Mouse (Mus musculus) lung, embryonic 16.5 days (tissue): Measurements from ENCODE around the gene Cacna2d1. TPM values are rescaled to one million over a fixed set of nuclear protein-coding genes. Genes with fewer than 3 reads are reported as not detected.

Experiments used
- ATAC-seq: fragments of 200-750 bp; cut with Nextera tagmentation; 2 replicates; pipeline ENCODE4 v1.8.0; 2017; ENCODE audit warnings: low read depth, mild to moderate bottlenecking, moderate library complexity
- H3K27ac ChIP-seq: fragments of 300-500 bp; sonication (generic); 2 replicates; pipeline ENCODE4 v1.5.1; 2014; ENCODE audit warnings: mild to moderate bottlenecking, control low read depth, low read length
- H3K27me3 ChIP-seq: fragments of 300-500 bp; sonication (generic); 2 replicates; pipeline ENCODE4 v1.6.1; 2014; ENCODE audit warnings: low read depth, low read length, mixed read lengths; ENCODE audit not compliant: control insufficient read depth, insufficient read depth
- H3K36me3 ChIP-seq: fragments of 300-500 bp; sonication (generic); 2 replicates; pipeline ENCODE4 v1.6.1; 2014; ENCODE audit warnings: low read length; ENCODE audit not compliant: control insufficient read depth, insufficient read depth
- H3K4me1 ChIP-seq: fragments of 300-500 bp; sonication (generic); replicated peaks from 2 replicates; pipeline ENCODE4 v1.6.1; 2014; ENCODE audit warnings: low read length, mixed read lengths; ENCODE audit not compliant: control insufficient read depth, insufficient read depth
- H3K4me2 ChIP-seq: fragments of 300-500 bp; sonication (generic); 2 replicates; pipeline ENCODE4 v1.6.1; 2014; ENCODE audit warnings: low read depth, low read length, control low read depth
- H3K4me3 ChIP-seq: fragments of 300-500 bp; sonication (generic); 2 replicates; pipeline ENCODE4 v1.5.1; 2014; ENCODE audit warnings: mild to moderate bottlenecking, low read length, control low read depth
- H3K9ac ChIP-seq: fragments of 300-500 bp; sonication (generic); 2 replicates; pipeline ENCODE4 v1.6.1; 2014; ENCODE audit warnings: low read length, control low read depth
- H3K9me3 ChIP-seq: fragments of 300-500 bp; sonication (generic); 2 replicates; pipeline ENCODE4 v1.6.1; 2016; ENCODE audit warnings: low read length; ENCODE audit not compliant: control insufficient read depth
- WGBS: fragments of 180-500 bp; shearing (Covaris S2); extraction: QIAGEN DNeasy Blood & Tissue Kit; methylation state at CpG from one replicate; pipeline ENCODE4 v1.1.7; 2014; 5-methylcytosine and 5-hydroxymethylcytosine counted together
- polyA plus RNA-seq: library from polyadenylated mRNA; unstranded; fragments of >200 nt; fragmentation: Nextera tagmentation; extraction: Ambion mirVana; gene quantifications from 2 replicates; pipeline ENCODE4 v1.2.1, GENCODE M21; 2015

The Cacna2d1 gene
- polyA plus RNA-seq, 1 experiment from 2014 or later = 9.6 TPM

GRCm38 (mm10) chr5:16297170-16297771, 362.8 kb downstream of the Cacna2d1 start:
- H3K9me3 ChIP-seq = no peaks in the 10 kb centered on the region
- no peak overlapping the region for H3K4me3 ChIP-seq
- H3K9ac ChIP-seq = no peak overlapping the region
- no peaks in the 10 kb centered on the region for H3K27me3 ChIP-seq
- no peak for ATAC-seq
- no peaks in the 10 kb centered on the region for H3K36me3 ChIP-seq
- no peak overlapping the region for H3K27ac ChIP-seq
- H3K4me1 ChIP-seq = no peaks in the 10 kb centered on the region
- no peak overlapping the region for H3K4me2 ChIP-seq
- WGBS = 58% methylated on average over 4 of the region's 4 CpGs

GRCm38 (mm10) chr5:16299631-16300030, 365.1 kb downstream of the Cacna2d1 start:
- Histone ChIP-seq H3K36me3 (no peaks in the 10 kb centered on the region), H3K4me2 (no peak overlapping the region), H3K4me1 (no peaks in the 10 kb centered on the region), H3K9ac (no peak overlapping the region), H3K27ac (no peak overlapping the region), H3K4me3 (no peak overlapping the region), H3K9me3 (no peaks in the 10 kb centered on the region), H3K27me3 (no peaks in the 10 kb centered on the region)
- ATAC-seq = no peak
- 78% methylated on average over 6 of the region's 6 CpGs for WGBS

- no peak overlapping the region for H3K9ac ChIP-seq
- H3K27me3 ChIP-seq = no peaks in the 10 kb centered on the region
- no peaks in the 10 kb centered on the region for H3K4me1 ChIP-seq
- H3K9me3 ChIP-seq = no peaks in the 10 kb centered on the region
- no peak overlapping the region for H3K27ac ChIP-seq
- H3K36me3 ChIP-seq = no peaks in the 10 kb centered on the region
- peak; percentile 65 for ATAC-seq
- H3K4me2 ChIP-seq = no peak overlapping the region
- 35% methylated on average over 7 of the region's 7 CpGs for WGBS
- H3K4me3 ChIP-seq = no peak overlapping the region
Measured at GRCm38 (mm10) chr5:16309168-16310006, 374.9 kb downstream of the Cacna2d1 start.

GRCm38 (mm10) chr5:16314242-16314641, 379.8 kb downstream of the Cacna2d1 start:
- Histone ChIP-seq H3K27ac (no peak overlapping the region), H3K9ac (no peak overlapping the region), H3K4me1 (no peaks in the 10 kb centered on the region), H3K36me3 (no peaks in the 10 kb centered on the region), H3K9me3 (no peaks in the 10 kb centered on the region), H3K4me3 (no peak overlapping the region), H3K4me2 (no peak overlapping the region), H3K27me3 (no peaks in the 10 kb centered on the region)
- WGBS = 50% methylated on average over 5 of the region's 5 CpGs
- no peak for ATAC-seq

GRCm38 (mm10) chr5:16315983-16316390, 381.5 kb downstream of the Cacna2d1 start:
- Histone ChIP-seq H3K9me3 (no peaks in the 10 kb centered on the region), H3K4me1 (no peaks in the 10 kb centered on the region), H3K9ac (no peak overlapping the region), H3K27me3 (no peaks in the 10 kb centered on the region), H3K4me2 (no peak overlapping the region), H3K4me3 (no peak overlapping the region), H3K27ac (no peak overlapping the region), H3K36me3 (no peaks in the 10 kb centered on the region)
- ATAC-seq = no peak

GRCm38 (mm10) chr5:16317680-16318242, 383.3 kb downstream of the Cacna2d1 start:
- ATAC-seq = no peak
- no peaks in the 10 kb centered on the region for H3K9me3 ChIP-seq
- H3K27ac ChIP-seq = no peak overlapping the region
- H3K4me3 ChIP-seq = no peak overlapping the region
- no peak overlapping the region for H3K9ac ChIP-seq
- no peaks in the 10 kb centered on the region for H3K27me3 ChIP-seq
- H3K36me3 ChIP-seq = no peaks in the 10 kb centered on the region
- no peaks in the 10 kb centered on the region for H3K4me1 ChIP-seq
- WGBS = 73% methylated on average over 4 of the region's 4 CpGs
- no peak overlapping the region for H3K4me2 ChIP-seq

GRCm38 (mm10) chr5:16326610-16327009, 392.1 kb downstream of the Cacna2d1 start:
- 86% methylated on average over 3 of the region's 3 CpGs for WGBS

GRCm38 (mm10) chr5:16345393-16345792, 410.9 kb downstream of the Cacna2d1 start:
- H3K36me3 ChIP-seq = no peaks in the 10 kb centered on the region
- no peaks in the 10 kb centered on the region for H3K9me3 ChIP-seq
- H3K27ac ChIP-seq = no peak overlapping the region
- ATAC-seq = no peak
- H3K4me3 ChIP-seq = no peak overlapping the region
- H3K4me1 ChIP-seq = no peaks in the 10 kb centered on the region
- no peaks in the 10 kb centered on the region for H3K27me3 ChIP-seq
- no peak overlapping the region for H3K4me2 ChIP-seq
- H3K9ac ChIP-seq = no peak overlapping the region

More at GRCm38 (mm10) chr5:16326610-16327009, 392.1 kb downstream of the Cacna2d1 start:
- no peaks in the 10 kb centered on the region for H3K9me3 ChIP-seq
- H3K27me3 ChIP-seq = no peaks in the 10 kb centered on the region
- H3K4me1 ChIP-seq = no peaks in the 10 kb centered on the region
- ATAC-seq = no peak
- no peaks in the 10 kb centered on the region for H3K36me3 ChIP-seq
- no peak overlapping the region for H3K4me2 ChIP-seq
- no peak overlapping the region for H3K27ac ChIP-seq
- no peak overlapping the region for H3K9ac ChIP-seq
- no peak overlapping the region for H3K4me3 ChIP-seq

GRCm38 (mm10) chr5:16355816-16356215, 421.3 kb downstream of the Cacna2d1 start:
- 81% methylated on average over 3 of the region's 3 CpGs for WGBS
- H3K4me1 ChIP-seq = no peaks in the 10 kb centered on the region
- no peaks in the 10 kb centered on the region for H3K27me3 ChIP-seq
- no peaks in the 10 kb centered on the region for H3K9me3 ChIP-seq
- no peak overlapping the region for H3K27ac ChIP-seq
- no peak overlapping the region for H3K4me3 ChIP-seq
- H3K36me3 ChIP-seq = peaks cover 2% of the 10 kb centered on the region; the same call in 1 of the 2 replicates
- no peak overlapping the region for H3K9ac ChIP-seq
- no peak for ATAC-seq
- no peak overlapping the region for H3K4me2 ChIP-seq
